Mouse (Mus musculus) right cerebral cortex, postnatal 36 days (tissue): ENCODE data around the gene Per2.

ENCODE experiments used
- DNase-seq, 2 experiments: peaks; one replicate each; pipeline ENCODE4 v3.0.0; 2022; ENCODE audit warnings: low spot score in 2 of 2, mixed read lengths in 1 of 2

The Per2 gene

GRCm38 (mm10) chr1:91434905-91435304 lies 24.2 kb downstream of the Per2 start:
- DNase-seq = no peak

DNA sequence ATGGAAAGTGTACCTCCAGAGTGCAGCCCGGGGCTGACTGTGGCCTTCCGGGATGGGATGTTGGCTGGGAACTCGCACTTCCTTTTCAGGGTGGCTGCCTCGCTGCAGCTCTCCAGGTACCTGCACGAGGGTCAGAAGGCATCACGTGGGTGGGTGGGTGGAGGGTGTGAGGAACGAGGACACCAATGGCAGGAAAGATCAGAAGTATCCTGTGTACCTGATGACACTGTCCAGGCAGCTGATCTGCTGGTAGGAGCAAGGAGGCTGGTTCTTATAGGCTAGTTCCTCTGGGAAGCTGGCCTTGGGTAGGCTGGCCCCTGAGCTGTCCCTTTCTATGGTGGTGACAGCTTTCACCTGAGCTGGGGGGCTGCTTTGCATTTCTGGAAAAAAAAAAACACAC lies 28.4 kb downstream of the Per2 start:
- no peak for DNase-seq

GRCm38 (mm10) chr1:91429212-91429611 lies 29.9 kb downstream of the Per2 start:
- DNase-seq = no peak

DNA sequence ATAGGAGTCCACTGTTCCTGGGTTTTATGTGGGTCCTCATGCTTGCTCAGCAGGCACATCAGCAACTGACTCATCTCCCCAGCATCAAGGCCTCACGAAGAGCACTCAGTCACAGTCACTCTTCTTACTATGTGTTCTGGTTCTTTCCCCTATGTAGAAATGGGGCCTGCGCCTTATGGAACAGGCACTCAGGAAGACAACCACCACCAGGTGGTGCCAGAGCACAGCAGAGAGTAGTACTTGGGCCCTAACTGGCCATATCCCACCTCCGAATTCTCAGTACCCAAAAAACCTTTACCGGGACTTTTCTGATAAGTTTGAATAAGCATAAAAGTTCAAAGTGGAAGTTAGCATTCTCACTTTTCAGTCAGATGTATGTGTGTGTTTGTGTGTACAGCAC lies 30.5 kb downstream of the Per2 start:
- DNase-seq = peak; percentile 47 to 72

- DNase-seq = no peak
Measured at GRCm38 (mm10) chr1:91426397-91426796, 32.7 kb downstream of the Per2 start.

DNA sequence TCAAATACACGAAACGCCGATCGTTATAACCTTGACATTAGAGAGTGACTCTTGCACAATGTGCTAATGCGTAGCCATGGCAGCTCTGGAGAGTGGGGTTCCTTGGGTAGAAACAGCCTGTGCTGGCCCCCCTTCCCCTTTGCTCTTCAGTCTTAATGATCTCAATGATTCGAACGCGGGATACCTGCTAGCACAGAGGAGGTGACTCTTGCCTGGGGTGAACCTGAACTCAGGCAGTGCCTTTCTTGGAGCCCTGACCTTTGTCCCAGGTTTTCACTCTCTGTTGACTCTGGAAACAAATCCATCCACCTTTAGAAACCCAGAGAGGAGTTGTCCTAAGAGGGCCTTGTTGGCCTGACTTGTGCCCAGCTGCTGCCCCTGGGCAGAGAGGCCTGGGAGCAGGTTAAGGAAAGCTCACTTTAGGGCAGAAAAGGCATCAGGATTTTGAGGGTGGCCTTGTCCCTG lies 38.5 kb downstream of the Per2 start:
- DNase-seq = no peak

- no peak for DNase-seq
Measured at GRCm38 (mm10) chr1:91419862-91420600, 39.1 kb downstream of the Per2 start.

- DNase-seq = no peak
Measured at GRCm38 (mm10) chr1:91417991-91418390, 41.1 kb downstream of the Per2 start.

DNA sequence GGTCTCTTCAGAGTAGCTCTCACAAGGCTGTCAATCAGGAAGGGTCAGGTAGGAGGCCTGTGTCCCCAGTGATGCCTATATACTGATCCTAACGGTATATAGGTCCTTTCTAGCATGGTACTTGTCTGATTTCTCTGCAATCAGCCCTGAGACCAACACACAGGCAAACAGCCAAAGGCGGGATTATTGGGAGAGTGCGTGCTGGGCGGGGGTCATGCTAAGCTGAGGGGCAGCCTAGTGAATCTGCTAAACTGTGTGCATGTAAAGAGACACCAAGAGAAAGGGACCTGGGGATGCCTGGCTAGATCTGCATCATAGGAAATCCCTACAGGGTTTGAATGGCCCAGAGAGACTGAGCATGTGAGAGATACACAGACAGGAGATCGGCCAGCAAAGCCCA lies 43.8 kb downstream of the Per2 start:
- no peak for DNase-seq

- no peak for DNase-seq
Measured at GRCm38 (mm10) chr1:91414903-91415302, 44.2 kb downstream of the Per2 start.

DNA sequence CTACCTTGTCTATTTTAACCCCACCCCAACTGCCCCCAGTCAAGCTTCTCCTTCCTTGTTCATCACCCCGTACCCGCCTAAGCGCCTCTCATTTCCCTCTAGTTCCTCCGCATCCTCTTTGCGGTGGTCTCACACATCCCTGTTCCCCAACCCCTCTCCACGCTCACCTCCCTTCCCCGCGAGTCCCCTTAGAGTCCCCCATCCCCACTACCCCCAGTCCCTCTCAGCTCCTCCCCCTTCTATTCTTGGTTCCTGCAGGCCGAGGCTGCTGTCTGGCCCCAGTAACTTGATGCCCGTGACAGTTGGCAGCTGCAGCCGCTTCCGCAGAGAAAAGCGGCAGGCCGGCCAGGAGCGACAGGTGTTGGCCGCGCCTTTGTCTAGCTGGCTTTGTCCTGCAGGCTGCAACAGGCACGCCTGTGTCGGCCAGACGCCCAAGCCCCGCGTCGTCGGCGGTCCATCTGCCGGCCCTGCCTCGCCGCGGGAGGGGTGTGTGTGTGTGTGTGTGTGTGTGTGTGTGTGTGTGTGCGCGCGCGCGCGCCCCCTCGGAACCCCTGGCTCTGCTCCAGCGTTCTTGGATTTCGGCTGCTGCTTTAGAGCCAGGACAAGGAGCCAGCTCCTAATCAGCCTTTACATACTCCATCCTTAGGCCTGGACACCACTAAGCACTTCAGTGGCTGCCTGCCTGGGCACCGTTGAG lies 45.1 kb downstream of the Per2 start, which contains the start of gene Hes6:
TSS of gene Hes6 (minus strand) at position 141 of the 697 bp plus-strand sequence.
- DNase-seq = peak in 1 of 2 experiments; percentile 65

DNA sequence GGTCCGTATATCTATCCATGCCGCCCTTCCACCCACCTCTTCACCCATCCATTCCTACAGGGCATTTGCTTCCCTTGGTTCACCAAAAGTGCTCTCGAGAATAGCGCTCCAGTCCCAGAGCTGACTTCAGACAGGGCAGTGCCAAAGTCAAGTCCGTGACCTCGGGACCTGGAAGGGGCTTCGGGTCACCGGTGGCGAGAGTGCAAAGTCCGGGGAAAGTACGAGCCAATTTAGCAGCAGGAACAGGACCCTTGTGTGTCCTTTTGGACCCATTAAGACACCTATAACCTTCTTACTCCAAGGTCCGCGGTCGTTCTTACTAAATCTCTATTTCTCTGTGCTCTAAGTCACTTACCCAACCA lies 45.6 kb downstream of the Per2 start:
- DNase-seq = no peak

DNA sequence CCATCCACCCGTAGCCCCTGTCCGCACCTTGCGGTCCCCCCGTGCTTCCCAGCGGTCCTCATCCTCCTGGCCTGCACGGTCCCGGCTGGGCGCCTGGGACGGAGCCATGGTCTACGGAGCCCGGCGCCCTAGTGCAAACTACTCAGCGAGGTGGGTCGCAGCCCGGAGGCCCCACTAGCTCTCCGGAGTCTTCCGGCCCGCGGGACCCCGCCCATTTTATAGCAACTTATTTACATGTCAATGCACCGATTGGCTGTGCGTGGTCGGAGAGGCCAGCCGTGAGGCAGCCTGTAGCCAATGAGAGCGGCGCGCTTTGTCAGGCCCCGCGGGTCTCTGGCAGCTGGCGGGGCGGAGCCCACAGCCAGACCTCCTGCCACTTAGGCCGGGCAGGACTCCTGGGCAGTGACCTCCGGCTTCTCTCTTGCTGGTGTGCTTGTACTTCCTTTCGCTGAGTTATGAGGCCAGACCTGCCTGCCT lies 46.1 kb downstream of the Per2 start:
- DNase-seq = peak; percentile 92 to 93

DNA sequence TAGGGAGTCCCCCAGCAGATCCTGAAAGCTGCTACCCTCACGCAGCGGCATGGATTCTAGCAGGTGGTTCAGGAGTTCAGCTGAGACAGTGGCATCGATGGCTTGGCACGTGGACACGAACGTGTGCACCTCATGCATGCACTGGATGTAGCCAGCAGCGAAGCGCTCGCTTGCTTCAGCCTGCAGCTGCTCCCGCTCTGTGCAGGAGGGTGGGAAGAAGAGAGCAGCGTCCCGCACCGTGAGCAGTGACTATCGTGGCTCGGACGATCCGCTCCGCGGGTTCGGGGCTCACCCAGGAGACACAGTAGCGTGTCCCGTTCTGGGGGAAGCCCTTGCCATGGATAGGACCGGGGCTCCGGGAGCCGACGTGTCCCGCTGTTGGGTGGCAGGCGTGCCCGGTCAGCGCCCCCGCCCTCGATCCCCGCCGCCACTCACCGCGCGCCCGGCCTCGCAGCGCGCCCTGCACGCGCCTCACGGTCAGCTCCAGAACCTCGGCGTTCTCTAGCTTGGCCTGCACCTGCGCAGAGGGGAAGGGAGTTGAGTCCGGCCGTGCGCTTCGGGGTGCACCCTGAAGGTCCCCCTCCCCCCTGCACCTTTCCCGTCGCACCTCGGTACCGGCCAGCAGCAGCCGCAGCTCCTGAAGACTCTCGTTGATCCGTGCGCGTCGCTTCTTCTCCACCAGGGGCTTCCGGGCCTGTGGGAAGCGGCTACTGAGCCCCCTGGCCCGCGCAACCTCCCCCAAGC lies 46.7 kb downstream of the Per2 start:
- DNase-seq = no peak

DNA sequence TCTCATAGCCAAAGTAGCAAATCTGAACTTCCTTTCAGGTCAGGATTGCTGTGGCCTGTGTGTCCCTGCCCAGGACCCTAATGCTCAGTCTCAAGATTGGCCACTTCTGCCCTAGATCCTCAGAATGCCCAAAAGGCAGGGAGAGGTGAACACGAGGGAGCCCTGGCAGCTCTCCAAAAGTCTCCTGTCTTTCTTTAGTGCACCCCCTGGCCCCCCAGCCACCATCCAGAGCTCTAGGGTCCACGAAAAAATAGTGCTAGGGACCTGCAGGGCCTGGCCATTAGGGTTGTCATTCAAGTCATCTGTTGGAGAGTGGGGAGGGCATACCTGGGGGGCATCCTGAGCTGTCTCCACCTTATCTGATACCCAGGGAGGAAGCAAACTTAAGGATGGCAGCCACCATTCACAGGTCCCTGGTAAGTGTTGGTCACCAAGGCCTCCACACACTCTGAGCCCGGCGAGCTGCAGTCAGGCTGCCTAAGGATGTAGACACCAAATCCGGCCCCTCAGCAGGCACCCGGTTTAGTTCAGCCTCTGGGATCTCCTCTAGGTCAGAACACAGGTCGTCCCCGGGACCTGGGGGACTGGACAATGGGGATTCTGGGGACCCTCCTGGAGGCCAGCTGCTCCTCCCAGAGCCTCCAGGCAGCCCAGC lies 47.4 kb downstream of the Per2 start:
- DNase-seq = no peak

- no peak for DNase-seq
Measured at GRCm38 (mm10) chr1:91407819-91408218, 51.3 kb downstream of the Per2 start.

GRCm38 (mm10) chr1:91405406-91406169 lies 53.5 kb downstream of the Per2 start:
- no peak for DNase-seq

DNA sequence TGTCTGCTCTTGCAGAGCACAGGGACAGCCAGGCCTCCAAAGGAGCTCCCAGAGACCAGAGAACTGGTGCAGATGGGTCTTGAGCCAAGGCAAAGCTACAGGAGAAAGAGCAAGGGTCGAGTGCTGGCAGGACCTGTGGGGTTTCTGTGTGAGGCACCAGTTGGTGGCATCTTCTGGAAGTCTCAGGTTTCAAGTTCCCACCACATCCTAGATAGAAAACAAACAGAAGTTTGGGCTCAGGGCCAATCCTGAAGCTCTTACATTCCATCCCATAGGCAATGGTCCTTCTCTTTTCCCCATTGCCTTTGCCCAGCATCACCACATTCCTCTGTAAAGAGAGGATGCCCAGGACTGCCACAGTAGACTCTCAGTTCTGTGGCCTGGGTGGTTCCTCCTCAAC lies 54.1 kb downstream of the Per2 start:
- DNase-seq = no peak

DNA sequence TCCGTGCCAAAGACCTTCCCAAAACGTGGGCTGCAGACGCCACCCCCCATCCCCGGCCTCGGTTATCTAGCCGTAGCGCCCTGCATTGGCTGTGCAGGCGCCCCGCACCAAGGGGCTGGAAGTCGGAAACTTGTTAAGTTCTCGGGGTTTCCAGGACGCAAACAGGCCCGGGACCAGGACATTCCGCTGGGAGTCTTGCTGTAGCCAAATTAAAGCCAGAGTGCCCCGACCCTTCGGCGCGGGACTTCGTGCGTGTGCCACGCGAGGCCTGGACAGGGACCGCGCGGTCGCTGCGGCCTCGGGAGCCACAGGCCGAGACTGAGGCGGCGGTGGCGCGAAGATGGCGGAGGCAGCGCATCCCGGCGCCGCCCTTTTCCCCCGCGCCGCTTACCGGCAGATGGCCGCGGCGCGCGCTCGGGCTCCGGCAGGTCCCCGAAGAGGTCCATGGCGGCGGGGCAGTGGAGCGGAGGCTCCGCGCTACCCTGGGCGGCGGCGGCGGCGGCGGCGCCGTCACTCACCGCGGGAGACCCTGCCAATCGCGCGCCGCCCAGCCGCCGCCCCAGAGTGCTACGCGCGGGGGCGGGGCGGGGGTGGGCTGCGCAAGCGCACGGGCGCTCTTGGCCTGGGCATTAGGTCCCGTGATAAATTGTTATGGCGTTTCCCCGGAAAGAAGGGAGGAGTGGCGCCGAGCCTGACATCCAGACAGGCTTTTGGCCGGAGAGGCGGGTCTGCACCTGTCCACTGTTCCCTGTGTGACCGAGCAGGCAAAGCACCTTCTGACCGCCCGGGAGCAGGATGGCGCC lies 60.7 kb downstream of the Per2 start, which contains the start of gene Ilkap:
TSS of gene Ilkap (minus strand) at position 556 of the 803 bp plus-strand sequence.
- DNase-seq = peak; percentile 65 to 69

- no peak for DNase-seq
Measured at GRCm38 (mm10) chr1:91397927-91398259, 61.2 kb downstream of the Per2 start.
